7 mouse cellular contexts compared by ENCODE assay signal in the genomic region with DNA sequence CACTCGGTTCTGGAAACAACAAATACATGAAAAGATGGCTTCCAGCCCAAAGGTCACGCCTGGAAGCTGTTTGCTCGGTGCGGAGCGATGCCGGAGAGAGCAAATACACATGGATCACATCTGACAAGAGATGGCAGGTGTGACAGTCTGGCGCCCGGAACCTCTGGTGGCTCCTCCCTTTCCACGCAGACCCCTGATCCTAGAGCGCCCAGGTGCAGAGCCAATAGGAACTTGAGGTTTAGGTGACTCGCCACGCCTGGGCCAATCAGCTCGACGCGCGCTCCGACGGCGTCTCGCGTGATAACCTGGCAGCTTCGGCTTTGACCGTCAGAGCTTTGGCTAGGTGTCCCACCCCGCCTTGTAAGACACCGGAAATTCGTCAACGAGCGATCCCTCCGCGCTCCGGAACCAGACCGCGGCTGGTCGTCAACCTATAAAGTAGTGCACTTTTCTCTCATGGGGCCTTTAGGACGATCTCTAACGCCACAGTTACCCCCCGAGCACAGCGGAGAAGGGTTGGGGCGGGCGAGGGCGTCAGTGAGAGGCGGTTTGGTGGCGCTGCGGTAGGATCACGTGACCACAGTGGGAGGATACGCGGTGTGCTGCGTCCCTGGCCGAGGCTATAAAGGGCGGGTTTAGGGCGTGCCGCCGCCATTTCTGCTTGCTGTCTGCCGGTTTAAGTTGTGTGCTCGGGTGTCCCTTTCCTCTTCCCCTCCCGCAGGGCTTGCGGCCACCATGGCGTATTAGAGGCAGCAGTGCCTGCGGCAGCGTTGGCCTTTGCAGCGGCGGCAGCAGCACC. TPM values are rescaled to one million over a fixed set of nuclear protein-coding genes. Genes with fewer than 3 reads are reported as not detected.
DNase-seq lines count a peak whose midpoint lies in the region; ATAC-seq lines count a peak whose summit lies in the region.

A gene (plus strand): TSS at position 338 of the 799 bp plus-strand sequence.

- peak within 1 kb of the TSS; percentile 86 for H3K4me2 ChIP-seq in embryonic facial prominence, embryonic 11.5 days (ENCODE audit: low read depth, low read length)
- H3K4me2 ChIP-seq in midbrain, embryonic 13.5 days (replicated peaks) = peak within 1 kb of the TSS; percentile 98

- ATAC-seq in embryonic facial prominence, embryonic 11.5 days (replicated peaks; ENCODE audit: insufficient number of reproducible peaks, low FRiP score, low TSS enrichment, low read depth) = peak; percentile 93
- peak; percentile 73 for ATAC-seq in granulocyte monocyte progenitor cell, adult 5-6 weeks (replicated peaks; ENCODE audit: poor library complexity, severe bottlenecking)
- ATAC-seq in midbrain, embryonic 13.5 days = peak; percentile 98

- H3K4me3 ChIP-seq in embryonic facial prominence, embryonic 11.5 days (ENCODE audit: low read depth, low read length) = peak within 1 kb of the TSS; percentile 83
- H3K4me3 ChIP-seq in limb, embryonic 10.5 days = peak within 1 kb of the TSS; percentile 98
- H3K4me3 ChIP-seq in midbrain, embryonic 13.5 days (replicated peaks) = peak within 1 kb of the TSS; percentile 100

- under 1% methylated on average over 62 of the region's 62 CpGs for WGBS in embryonic facial prominence, embryonic 11.5 days
- under 1% methylated on average over 62 of the region's 62 CpGs for WGBS in limb, embryonic 10.5 days
- under 1% methylated on average over 62 of the region's 62 CpGs for WGBS in midbrain, embryonic 13.5 days

- H3K36me3 ChIP-seq in embryonic facial prominence, embryonic 11.5 days (replicated peaks; ENCODE audit: control insufficient read depth, insufficient read depth, low read depth, low read length) = peaks cover 5% of the 10 kb centered on the region
- peaks cover 65% of the 10 kb centered on the region for H3K36me3 ChIP-seq in limb, embryonic 10.5 days
- peaks cover 55% of the 10 kb centered on the region for H3K36me3 ChIP-seq in midbrain, embryonic 13.5 days

- peak within 1 kb of the TSS; percentile 99 for H3K9ac ChIP-seq in embryonic facial prominence, embryonic 11.5 days (replicated peaks; ENCODE audit: low read length)
- peak within 1 kb of the TSS; percentile 100 for H3K9ac ChIP-seq in midbrain, embryonic 13.5 days (replicated peaks)

- no peaks in the 10 kb centered on the region for H3K9me3 ChIP-seq in embryonic facial prominence, embryonic 11.5 days (replicated peaks; ENCODE audit: control insufficient read depth, low read length)
- no peaks in the 10 kb centered on the region for H3K9me3 ChIP-seq in limb, embryonic 10.5 days (replicated peaks)
- no peaks in the 10 kb centered on the region for H3K9me3 ChIP-seq in midbrain, embryonic 13.5 days

- peak; percentile 99 for DNase-seq in adrenal gland, postnatal 14 days
- DNase-seq in embryonic facial prominence, embryonic 11.5 days (ENCODE audit: low spot score) = peak; percentile 99
- DNase-seq in kidney, adult 11 months = peak; percentile 99
- peak; percentile 97 for DNase-seq in limb, embryonic 10.5 days (ENCODE audit: low spot score)
- peak; percentile 97 for DNase-seq in spleen, adult 12 weeks (ENCODE audit: low spot score)

- peak within 1 kb of the TSS; percentile 92 for H3K27ac ChIP-seq in embryonic facial prominence, embryonic 11.5 days (replicated peaks; ENCODE audit: low read depth, low read length)
- peak within 1 kb of the TSS; percentile 99 for H3K27ac ChIP-seq in limb, embryonic 10.5 days
- H3K27ac ChIP-seq in midbrain, embryonic 13.5 days = peak within 1 kb of the TSS; percentile 98

- H3K27me3 ChIP-seq in embryonic facial prominence, embryonic 11.5 days (ENCODE audit: control insufficient read depth, insufficient read depth, low read length) = no peaks in the 10 kb centered on the region
- no peaks in the 10 kb centered on the region; the same call in 1 of the 2 replicates for H3K27me3 ChIP-seq in limb, embryonic 10.5 days (ENCODE audit: low read depth, poor library complexity, severe bottlenecking)
- H3K27me3 ChIP-seq in midbrain, embryonic 13.5 days = no peaks in the 10 kb centered on the region

- H3K4me1 ChIP-seq in embryonic facial prominence, embryonic 11.5 days (ENCODE audit: control insufficient read depth, insufficient read depth, low read length) = no peaks in the 10 kb centered on the region; the same call in 1 of the 2 replicates
- peaks cover 65% of the 10 kb centered on the region for H3K4me1 ChIP-seq in limb, embryonic 10.5 days
- peaks cover 36% of the 10 kb centered on the region for H3K4me1 ChIP-seq in midbrain, embryonic 13.5 days (replicated peaks)

RNA-seq across cellular contexts. Expression of the gene that starts here (rescaled TPM):
- total RNA-seq in adrenal gland, postnatal 14 days (2021) = 195 TPM in 2 replicates
- 120 and 123 TPM in 2 replicates for polyA plus RNA-seq in embryonic facial prominence, embryonic 11.5 days (2014; fragmentation: Nextera tagmentation; extraction: Ambion mirVana)
- 195 and 214 TPM in 2 replicates for total RNA-seq in granulocyte monocyte progenitor cell, adult 5-6 weeks (2014; fragmentation: Nextera tagmentation)
- total RNA-seq in granulocyte monocyte progenitor cell, adult 5-6 weeks (2017) = 361 and 380 TPM in 2 replicates
- polyA plus RNA-seq in limb, embryonic 10.5 days (2016; fragmentation: Nextera tagmentation; extraction: Ambion mirVana) = 113 TPM in 2 replicates
- 133 and 134 TPM in 2 replicates for polyA plus RNA-seq in midbrain, embryonic 13.5 days (2015; fragmentation: Nextera tagmentation; extraction: Ambion mirVana)

Comparison
In these comparisons a context has a peak if more than half of its experiments do, and no peak if none do; other contexts are left out.
1. Peak in every context shown above with its lines: DNase-seq, ATAC-seq, H3K4me3 ChIP-seq and H3K27ac ChIP-seq.